Mouse (Mus musculus) forebrain, embryonic 11.5 days (tissue): ENCODE results near the gene Ube2z. TPM values are rescaled to one million over a fixed set of nuclear protein-coding genes. Genes with fewer than 3 reads are reported as not detected.

ENCODE experiments used
- ATAC-seq: fragments of 200-750 bp; cut with Nextera tagmentation; replicated peaks from 2 replicates; pipeline ENCODE4 v1.8.0; 2017; ENCODE audit warnings: moderate TSS enrichment; ENCODE audit not compliant: low FRiP score
- DNase-seq: peaks from one replicate; pipeline ENCODE4 v3.0.0-alpha.2; 2017; ENCODE audit warnings: low spot score
- H3K27ac ChIP-seq: fragments of 300-500 bp; sonication (generic); 2 replicates; pipeline ENCODE4 v1.5.1; 2014; ENCODE audit warnings: low read depth, low read length
- H3K27me3 ChIP-seq: fragments of 300-500 bp; sonication (generic); 2 replicates; pipeline ENCODE4 v1.6.1; 2014; ENCODE audit warnings: mild to moderate bottlenecking, low read length, mixed read lengths; ENCODE audit not compliant: control insufficient read depth, insufficient read depth
- H3K36me3 ChIP-seq: fragments of 300-500 bp; sonication (generic); 2 replicates; pipeline ENCODE4 v1.6.1; 2014; ENCODE audit warnings: mild to moderate bottlenecking, low read length, moderate library complexity, mixed read lengths; ENCODE audit not compliant: control insufficient read depth, insufficient read depth
- H3K4me1 ChIP-seq: fragments of 300-500 bp; sonication (generic); replicated peaks from 2 replicates; pipeline ENCODE4 v1.6.1; 2014; ENCODE audit warnings: low read length, mixed read lengths; ENCODE audit not compliant: control insufficient read depth, insufficient read depth
- H3K4me2 ChIP-seq: fragments of 300-500 bp; sonication (generic); 2 replicates; pipeline ENCODE4 v1.6.1; 2014; ENCODE audit warnings: low read depth, mild to moderate bottlenecking, low read length, moderate library complexity, mixed read lengths; ENCODE audit not compliant: severe bottlenecking
- H3K4me3 ChIP-seq: fragments of 300-500 bp; sonication (generic); 2 replicates; pipeline ENCODE4 v1.5.1; 2014; ENCODE audit warnings: low read depth, low read length
- H3K9ac ChIP-seq: fragments of 300-500 bp; sonication (generic); 2 replicates; pipeline ENCODE4 v1.6.1; 2014; ENCODE audit warnings: low read length
- H3K9me3 ChIP-seq: fragments of 300-500 bp; sonication (generic); 2 replicates; pipeline ENCODE4 v1.6.1; 2016; ENCODE audit warnings: low read length, mixed read lengths; ENCODE audit not compliant: control insufficient read depth
- WGBS: fragments of 180-500 bp; shearing (Covaris S2); extraction: QIAGEN DNeasy Blood & Tissue Kit; methylation state at CpG from one replicate; pipeline ENCODE4 v1.1.7; 2014; 5-methylcytosine and 5-hydroxymethylcytosine counted together
- polyA plus RNA-seq: library from polyadenylated mRNA; unstranded; fragments of >200 nt; fragmentation: Nextera tagmentation; extraction: Ambion mirVana; gene quantifications from 2 replicates; pipeline ENCODE4 v1.2.1, GENCODE M21; 2014

The Ube2z gene
- polyA plus RNA-seq, 1 experiment from 2014 or later = 22.8 TPM

- Histone ChIP-seq H3K4me3 (peak overlapping the region; percentile 90), H3K4me1 (peaks cover 6% of the 10 kb centered on the region; the same call in 1 of the 2 replicates), H3K27me3 (no peaks in the 10 kb centered on the region), H3K9ac (peak overlapping the region; percentile 79), H3K36me3 (no peaks in the 10 kb centered on the region), H3K27ac (no peak overlapping the region), H3K4me2 (peak overlapping the region; percentile 94), H3K9me3 (no peaks in the 10 kb centered on the region)
- ATAC-seq (no peak), DNase-seq (no peak)
- WGBS = 48% methylated on average over 8 of the region's 8 CpGs
These were observed 31.1 kb downstream of the Ube2z start for GRCm38 (mm10) chr11:96034116-96034515.

- Histone ChIP-seq H3K36me3 (no peaks in the 10 kb centered on the region), H3K4me3 (no peak overlapping the region), H3K4me1 (peaks cover 6% of the 10 kb centered on the region; the same call in 1 of the 2 replicates), H3K4me2 (no peak overlapping the region), H3K27me3 (no peaks in the 10 kb centered on the region), H3K27ac (no peak overlapping the region), H3K9ac (no peak overlapping the region), H3K9me3 (no peaks in the 10 kb centered on the region)
- WGBS = 92% methylated on average over 2 of the region's 3 CpGs
- ATAC-seq = no peak
- DNase-seq = no peak
These were observed 31.9 kb downstream of the Ube2z start for GRCm38 (mm10) chr11:96033264-96033663.

GRCm38 (mm10) chr11:96031701-96032100 is 33.5 kb downstream of the Ube2z start:
- 80% methylated on average over 2 of the region's 2 CpGs for WGBS
- no peaks in the 10 kb centered on the region for H3K27me3 ChIP-seq
- no peak for DNase-seq
- no peak overlapping the region for H3K4me3 ChIP-seq
- no peak for ATAC-seq
- no peak overlapping the region for H3K4me2 ChIP-seq
- no peaks in the 10 kb centered on the region for H3K9me3 ChIP-seq
- no peaks in the 10 kb centered on the region for H3K36me3 ChIP-seq
- no peak overlapping the region for H3K9ac ChIP-seq
- H3K27ac ChIP-seq = no peak overlapping the region
- peaks cover 6% of the 10 kb centered on the region; the same call in 1 of the 2 replicates for H3K4me1 ChIP-seq

DNA sequence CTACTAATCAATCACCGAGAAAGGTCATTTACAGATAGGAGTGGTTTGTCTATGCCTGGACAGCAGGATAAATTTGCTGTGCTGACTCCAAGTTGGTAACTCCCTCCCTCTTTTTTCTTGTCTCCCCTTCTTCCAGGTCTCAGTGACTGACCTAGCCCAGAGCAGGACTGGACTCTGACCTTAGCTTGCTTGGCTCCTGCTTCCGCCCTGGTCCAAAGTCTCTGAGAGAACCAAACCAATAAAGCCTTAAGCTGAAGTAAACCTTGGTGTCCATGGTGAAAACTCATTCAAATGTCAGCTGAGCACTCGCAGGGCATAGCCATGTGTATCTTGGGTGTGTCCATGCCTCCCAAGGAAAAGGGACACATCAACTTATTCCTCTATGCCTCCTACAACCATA is 34.6 kb downstream of the Ube2z start:
- H3K36me3 ChIP-seq = no peaks in the 10 kb centered on the region

DNA sequence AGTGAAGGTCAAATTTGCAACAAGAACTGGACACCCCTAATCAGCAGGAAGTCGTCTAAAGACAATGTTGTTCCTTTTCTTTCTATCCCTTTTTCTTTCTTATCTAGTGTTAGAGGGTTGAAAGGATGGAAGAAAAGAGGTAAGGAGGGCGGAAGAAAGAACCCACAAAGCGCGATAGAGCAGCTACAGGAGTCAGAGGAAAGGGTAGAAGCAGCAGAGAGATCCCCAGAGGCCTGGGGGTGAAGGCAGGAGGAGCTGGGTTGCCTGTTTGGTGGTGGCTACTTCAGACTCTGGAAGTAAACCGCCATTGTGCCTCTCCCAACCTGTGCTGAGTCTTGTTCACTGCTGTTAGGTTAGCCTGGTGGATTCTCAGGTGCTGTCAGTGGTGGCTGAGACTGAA is 37.1 kb downstream of the Ube2z start:
- Histone ChIP-seq H3K36me3 (no peaks in the 10 kb centered on the region), H3K9ac (no peak overlapping the region), H3K9me3 (no peaks in the 10 kb centered on the region), H3K4me3 (no peak overlapping the region), H3K27ac (no peak overlapping the region), H3K4me1 (no peaks in the 10 kb centered on the region), H3K4me2 (no peak overlapping the region), H3K27me3 (no peaks in the 10 kb centered on the region)
- WGBS = 65% methylated on average over 5 of the region's 5 CpGs
- DNase-seq (no peak), ATAC-seq (no peak)

More for the DNA sequence above, 34.6 kb downstream of the Ube2z start:
- no peak for ATAC-seq
- Histone ChIP-seq H3K27ac (no peak overlapping the region), H3K4me1 (peaks cover 5% of the 10 kb centered on the region; the same call in 1 of the 2 replicates), H3K9ac (no peak overlapping the region), H3K27me3 (no peaks in the 10 kb centered on the region), H3K9me3 (no peaks in the 10 kb centered on the region), H3K4me2 (no peak overlapping the region), H3K4me3 (no peak overlapping the region)
- WGBS = 87% methylated on average over 3 of the region's 3 CpGs
- no peak for DNase-seq

- Histone ChIP-seq H3K4me2 (no peak overlapping the region), H3K27me3 (no peaks in the 10 kb centered on the region), H3K36me3 (no peaks in the 10 kb centered on the region), H3K4me1 (no peaks in the 10 kb centered on the region; the same call in 1 of the 2 replicates), H3K4me3 (no peak overlapping the region), H3K9ac (no peak overlapping the region), H3K9me3 (no peaks in the 10 kb centered on the region), H3K27ac (no peak overlapping the region)
- WGBS = 72% methylated on average over 4 of the region's 4 CpGs
- DNase-seq (no peak), ATAC-seq (no peak)
These were observed 44.6 kb downstream of the Ube2z start for GRCm38 (mm10) chr11:96020622-96021021.

GRCm38 (mm10) chr11:96017941-96018351 is 47.2 kb downstream of the Ube2z start:
- Histone ChIP-seq H3K9ac (no peak overlapping the region), H3K36me3 (no peaks in the 10 kb centered on the region), H3K27ac (no peak overlapping the region), H3K4me1 (peaks cover 2% of the 10 kb centered on the region; the same call in 1 of the 2 replicates), H3K27me3 (no peaks in the 10 kb centered on the region), H3K9me3 (no peaks in the 10 kb centered on the region), H3K4me2 (no peak overlapping the region), H3K4me3 (no peak overlapping the region)
- no peak for ATAC-seq
- 15% methylated on average over 9 of the region's 9 CpGs for WGBS
- peak; percentile 56 for DNase-seq

- Histone ChIP-seq H3K9me3 (no peaks in the 10 kb centered on the region), H3K27me3 (no peaks in the 10 kb centered on the region), H3K36me3 (no peaks in the 10 kb centered on the region), H3K4me3 (no peak overlapping the region), H3K9ac (no peak overlapping the region), H3K4me1 (peaks cover 4% of the 10 kb centered on the region; the same call in 1 of the 2 replicates), H3K27ac (no peak overlapping the region), H3K4me2 (no peak overlapping the region)
- no peak for DNase-seq
- 49% methylated on average over 5 of the region's 5 CpGs for WGBS
- no peak for ATAC-seq
These were observed 49.8 kb downstream of the Ube2z start for GRCm38 (mm10) chr11:96015421-96015820.

GRCm38 (mm10) chr11:96011982-96012381 is 53.2 kb downstream of the Ube2z start:
- WGBS = 3% methylated on average over 5 of the region's 8 CpGs
- no peaks in the 10 kb centered on the region for H3K9me3 ChIP-seq
- H3K27me3 ChIP-seq = no peaks in the 10 kb centered on the region
- H3K27ac ChIP-seq = no peak overlapping the region
- H3K4me3 ChIP-seq = no peak overlapping the region
- peaks cover 6% of the 10 kb centered on the region; the same call in 1 of the 2 replicates for H3K4me1 ChIP-seq
- DNase-seq (peak; percentile 66), ATAC-seq (no peak)
- H3K4me2 ChIP-seq = peak overlapping the region; percentile 38; the same call in 1 of the 2 replicates
- no peaks in the 10 kb centered on the region for H3K36me3 ChIP-seq
- H3K9ac ChIP-seq = 0 out of 2 replicates have a peak overlapping the region, but pooled peaks have one; percentile 33
